Mouse (Mus musculus) G1E (cell line): ENCODE results near the gene Naa20. TPM values are rescaled to one million over a fixed set of nuclear protein-coding genes. Genes with fewer than 3 reads are reported as not detected.
A peak's percentile ranks its signal among the peaks of the same experiment; 100 is the strongest.

Experiments
- ATAC-seq: 2 replicates; pipeline ENCODE4 v1.8.0; 2016; ENCODE audit warnings: mild to moderate bottlenecking; ENCODE audit not compliant: insufficient number of reproducible peaks, poor library complexity, low FRiP score, severe bottlenecking; ENCODE audit errors: extremely low read depth
- DNase-seq: peaks from one replicate; pipeline ENCODE4 v3.0.0; 2012; ENCODE audit warnings: low spot score
- H3K27me3 ChIP-seq: 2 replicates; pipeline ENCODE4 v1.6.1; 2012; ENCODE audit warnings: mild to moderate bottlenecking, low read length, inconsistent platforms; ENCODE audit not compliant: insufficient read depth
- H3K36me3 ChIP-seq: replicated peaks from 2 replicates; pipeline ENCODE3; 2012; ENCODE audit warnings: mild to moderate bottlenecking, inconsistent platforms
- H3K4me1 ChIP-seq: 2 replicates; pipeline ENCODE4 v1.6.1; 2012; ENCODE audit warnings: low read depth, low read length, inconsistent platforms, mixed read lengths; ENCODE audit not compliant: insufficient read depth
- H3K4me3 ChIP-seq: 2 replicates; pipeline ENCODE4 v1.5.1; 2012; ENCODE audit warnings: low read depth, mild to moderate bottlenecking, inconsistent platforms, low read length, moderate library complexity, mixed read lengths
- H3K9me3 ChIP-seq: replicated peaks from 2 replicates; pipeline ENCODE4 v1.6.1; 2012; ENCODE audit warnings: inconsistent platforms
- CTCF ChIP-seq: IDR thresholded peaks from 2 replicates; pipeline ENCODE4 v1.5.1; 2012; ENCODE audit warnings: low read depth, low read length, inconsistent platforms, mixed read lengths
- GATA1 ChIP-seq: IDR thresholded peaks from 2 replicates; pipeline ENCODE4 v1.6.1; 2012; ENCODE audit warnings: borderline replicate concordance, low read length, inconsistent platforms, mixed read lengths
- GATA2 ChIP-seq: IDR thresholded peaks from 2 replicates; pipeline ENCODE4 v1.6.1; 2012; ENCODE audit warnings: low read depth, low read length, inconsistent platforms, borderline replicate concordance
- POLR2AphosphoS5 ChIP-seq: IDR thresholded peaks from 2 replicates; pipeline ENCODE4 v1.6.1; 2012; ENCODE audit warnings: low read depth, low read length, inconsistent platforms; ENCODE audit not compliant: insufficient replicate concordance
- TAL1 ChIP-seq: conservative IDR thresholded peaks from 2 replicates; pipeline ENCODE4 v1.6.1; 2012; ENCODE audit warnings: low read depth, low read length, inconsistent platforms, mixed read lengths
- polyA plus RNA-seq: library from polyadenylated mRNA; stranded (reverse); fragments of >175 nt; gene quantifications from 2 replicates; pipeline ENCODE4 v1.2.3, GENCODE M21; 2012
- total RNA-seq, 2 experiments: library from RNA; stranded (forward) in 1 of 2; stranded (reverse) in 1 of 2; fragments of 200-1000 nt in 1 of 2; fragments of >200 nt in 1 of 2; fragmentation: Nextera tagmentation in 1 of 2; gene quantifications; 2 replicates each; pipeline ENCODE4 v1.2.3; 2014 to 2017

Gene Naa20
- total and polyA plus RNA-seq, 3 experiments: 41.3 to 102 (median 49.5) TPM

- no peaks in the 10 kb centered on the region for H3K4me1 ChIP-seq
- TF ChIP-seq TAL1 (no peak), CTCF (no peak), GATA2 (no peak), POLR2AphosphoS5 (no peak), GATA1 (no peak)
- H3K27me3 ChIP-seq: no peaks in the 10 kb centered on the region
- H3K36me3 ChIP-seq: peaks cover 87% of the 10 kb centered on the region
- DNase-seq (no peak), ATAC-seq (no peak; the same call in 1 of the 2 replicates)
- no peak overlapping the region for H3K4me3 ChIP-seq
- H3K9me3 ChIP-seq: no peaks in the 10 kb centered on the region
Observed at GRCm38 (mm10) chr2:145920941-145921650, 19.2 kb downstream of the Naa20 start.

GRCm38 (mm10) chr2:145934339-145935231, 32.7 kb downstream of the Naa20 start, which contains the start of the genes Cfap61 and Crnkl1:
Gene Cfap61, plus strand, starts transcription at chr2:145934784.
Gene Crnkl1, minus strand, starts transcription at chr2:145935014.
- Histone ChIP-seq H3K4me1 (peaks cover 10% of the 10 kb centered on the region), H3K27me3 (peaks cover 11% of the 10 kb centered on the region), H3K9me3 (no peaks in the 10 kb centered on the region), H3K4me3 (peak within 1 kb of the TSS; percentile 97), H3K36me3 (peaks cover 33% of the 10 kb centered on the region)
- peak; percentile 98 for ATAC-seq
- peak; percentile 89 for DNase-seq
- TF ChIP-seq TAL1 (no peak), GATA1 (no peak), CTCF (no peak), GATA2 (no peak), POLR2AphosphoS5 (no peak)

GRCm38 (mm10) chr2:145936975-145937374, 35.1 kb downstream of the Naa20 start:
- TF ChIP-seq TAL1 (no peak), CTCF (no peak), GATA2 (no peak), POLR2AphosphoS5 (no peak), GATA1 (no peak)
- ATAC-seq: no peak
- peaks cover 10% of the 10 kb centered on the region for H3K4me1 ChIP-seq
- no peak for DNase-seq
- H3K9me3 ChIP-seq: no peaks in the 10 kb centered on the region
- H3K27me3 ChIP-seq: peaks cover 11% of the 10 kb centered on the region
- no peak overlapping the region for H3K4me3 ChIP-seq
- peaks cover 11% of the 10 kb centered on the region for H3K36me3 ChIP-seq

DNA sequence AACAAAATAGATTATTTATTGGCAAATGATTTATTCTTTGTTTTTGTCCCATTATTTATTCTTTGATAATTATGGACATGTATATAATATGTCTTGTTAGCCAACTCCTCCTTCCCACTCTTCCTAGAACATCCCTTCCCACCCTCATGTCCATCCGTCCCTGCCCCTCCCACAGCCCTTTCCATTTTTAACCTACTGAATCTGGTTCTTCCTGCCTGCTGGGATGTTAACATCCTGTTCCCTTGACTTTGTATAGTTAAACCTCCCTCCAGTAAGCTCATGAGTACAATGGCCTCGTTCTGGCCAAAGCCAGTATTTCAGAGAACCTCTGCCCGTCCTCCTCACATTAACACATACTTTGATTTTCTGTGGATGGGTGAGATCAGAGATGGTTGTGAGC, 39.5 kb downstream of the Naa20 start:
- H3K36me3 ChIP-seq: no peaks in the 10 kb centered on the region

GRCm38 (mm10) chr2:145944286-145944685, 42.4 kb downstream of the Naa20 start:
- no peaks in the 10 kb centered on the region for H3K9me3 ChIP-seq
- H3K4me3 ChIP-seq: no peak overlapping the region
- no peaks in the 10 kb centered on the region for H3K36me3 ChIP-seq
- TF ChIP-seq GATA1: no peak
- TF ChIP-seq GATA2: no peak
- no peak for TF ChIP-seq POLR2AphosphoS5
- TF ChIP-seq CTCF: no peak
- no peak for TF ChIP-seq TAL1
- no peaks in the 10 kb centered on the region for H3K4me1 ChIP-seq
- no peak for ATAC-seq
- DNase-seq: no peak
- H3K27me3 ChIP-seq: peaks cover 2% of the 10 kb centered on the region; the same call in 1 of the 2 replicates

More for the DNA sequence above, 39.5 kb downstream of the Naa20 start:
- TF ChIP-seq POLR2AphosphoS5 (no peak), TAL1 (no peak), GATA2 (no peak), GATA1 (no peak), CTCF (no peak)
- no peak for ATAC-seq
- H3K4me1 ChIP-seq: peaks cover 2% of the 10 kb centered on the region; the same call in 1 of the 2 replicates
- DNase-seq: no peak
- H3K27me3 ChIP-seq: peaks cover 11% of the 10 kb centered on the region
- no peak overlapping the region for H3K4me3 ChIP-seq
- H3K9me3 ChIP-seq: no peaks in the 10 kb centered on the region
